Mouse (Mus musculus) megakaryocyte, embryonic 14.5 days (primary cell): ENCODE data around the gene Capn1. TPM values are rescaled to one million over a fixed set of nuclear protein-coding genes. Genes with fewer than 3 reads are reported as not detected.

Experiments used
- H3K27me3 ChIP-seq: replicated peaks from 2 replicates; pipeline ENCODE3; 2012; ENCODE audit warnings: inconsistent platforms
- H3K36me3 ChIP-seq: replicated peaks from 2 replicates; pipeline ENCODE3; 2012; ENCODE audit warnings: low read length, inconsistent platforms, mixed read lengths
- H3K4me1 ChIP-seq: 2 replicates; pipeline ENCODE4 v1.6.1; 2012; ENCODE audit warnings: inconsistent platforms
- H3K4me3 ChIP-seq: replicated peaks from 2 replicates; pipeline ENCODE3; 2012; ENCODE audit warnings: moderate library complexity, mild to moderate bottlenecking, inconsistent platforms
- H3K9me3 ChIP-seq: 2 replicates; pipeline ENCODE4 v1.6.1; 2012; ENCODE audit warnings: inconsistent platforms
- FLI1 ChIP-seq: IDR thresholded peaks from 2 replicates; pipeline ENCODE4 v1.6.1; 2012; ENCODE audit warnings: low read length, inconsistent platforms, mixed read lengths
- GATA1 ChIP-seq: IDR thresholded peaks from 3 replicates; pipeline ENCODE4 v1.6.1; 2012; ENCODE audit warnings: mixed read lengths, low read length, inconsistent platforms, borderline replicate concordance
- polyA plus RNA-seq: library from polyadenylated mRNA; stranded (reverse); fragments of >175 nt; gene quantifications from 2 replicates; pipeline ENCODE4 v1.2.3, GENCODE M21; 2012; ENCODE audit warnings: low replicate concordance; ENCODE audit not compliant: insufficient read depth

Gene Capn1
- 66.2 and 91.7 TPM in 2 replicates for polyA plus RNA-seq

DNA sequence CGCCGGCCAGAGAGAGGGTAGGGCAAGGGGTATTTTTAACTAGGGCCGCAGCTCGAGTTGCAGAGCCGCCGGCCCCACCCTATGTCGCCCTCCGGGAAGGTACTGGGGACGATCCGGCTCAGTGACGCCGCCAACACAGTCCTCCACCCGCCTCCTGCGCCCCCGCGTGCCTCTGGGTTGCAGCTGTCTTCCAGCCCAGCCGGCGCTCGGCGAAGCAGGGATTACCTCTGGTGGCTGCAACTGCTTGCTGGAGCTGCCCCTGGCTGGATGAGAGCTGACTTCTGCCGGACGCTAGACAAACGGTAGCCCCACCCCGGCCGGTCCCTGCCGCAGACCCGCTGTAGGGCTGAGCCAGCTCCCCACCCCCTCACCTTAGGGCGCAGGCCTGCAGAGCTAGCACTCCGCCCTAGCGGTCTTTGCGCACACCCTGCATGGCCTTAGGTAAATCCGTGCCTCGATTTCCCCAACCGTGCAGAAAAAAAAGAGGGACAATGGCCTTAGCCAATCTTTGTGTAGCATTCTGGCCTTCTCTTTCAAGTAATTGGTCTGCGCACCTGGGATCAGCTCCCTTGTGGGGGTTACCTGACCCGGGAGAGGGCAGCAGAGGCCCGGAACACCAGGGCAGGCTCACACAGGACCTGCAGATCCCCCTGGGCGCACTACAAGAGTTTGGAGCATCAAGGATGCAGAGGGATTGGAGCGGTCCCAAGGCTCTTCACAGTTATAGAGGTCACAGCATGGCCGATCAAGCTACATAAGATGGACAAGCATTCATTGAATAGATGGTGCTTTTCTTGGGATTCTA, at the start of gene Capn1:
Gene Capn1, minus strand, starts transcription at position 387 of the 805 bp plus-strand sequence.
- no peaks in the 10 kb centered on the region for H3K27me3 ChIP-seq
- H3K4me3 ChIP-seq: peak within 1 kb of the TSS; percentile 94
- no peak for TF ChIP-seq FLI1
- TF ChIP-seq GATA1: no peak
- no peaks in the 10 kb centered on the region for H3K9me3 ChIP-seq
- H3K36me3 ChIP-seq: peaks cover 33% of the 10 kb centered on the region
- peaks cover 74% of the 10 kb centered on the region for H3K4me1 ChIP-seq

DNA sequence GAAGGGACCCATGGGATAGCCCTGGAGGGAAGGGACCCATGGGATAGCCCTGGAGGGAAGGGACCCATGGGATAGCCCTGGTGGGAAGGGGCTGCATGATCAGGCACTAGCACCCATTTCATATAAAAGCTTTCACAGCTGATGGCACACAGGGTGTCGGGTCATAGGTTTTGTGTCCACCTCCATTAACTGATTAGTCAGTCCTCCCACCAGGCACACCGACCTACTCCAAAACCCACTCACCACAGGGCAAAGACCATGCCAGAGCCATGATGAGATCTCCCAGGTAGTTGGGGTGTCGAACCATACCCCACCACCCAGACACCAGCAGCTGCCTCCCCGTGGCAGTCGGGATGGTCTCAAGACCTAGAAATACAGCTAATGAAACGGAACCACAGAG, 47.4 kb upstream of the Capn1 start:
- Histone ChIP-seq H3K36me3 (peaks cover 25% of the 10 kb centered on the region), H3K4me1 (peaks cover 65% of the 10 kb centered on the region), H3K27me3 (no peaks in the 10 kb centered on the region), H3K4me3 (peak overlapping the region; percentile 69), H3K9me3 (no peaks in the 10 kb centered on the region)
- TF ChIP-seq GATA1 (no peak), FLI1 (no peak)

DNA sequence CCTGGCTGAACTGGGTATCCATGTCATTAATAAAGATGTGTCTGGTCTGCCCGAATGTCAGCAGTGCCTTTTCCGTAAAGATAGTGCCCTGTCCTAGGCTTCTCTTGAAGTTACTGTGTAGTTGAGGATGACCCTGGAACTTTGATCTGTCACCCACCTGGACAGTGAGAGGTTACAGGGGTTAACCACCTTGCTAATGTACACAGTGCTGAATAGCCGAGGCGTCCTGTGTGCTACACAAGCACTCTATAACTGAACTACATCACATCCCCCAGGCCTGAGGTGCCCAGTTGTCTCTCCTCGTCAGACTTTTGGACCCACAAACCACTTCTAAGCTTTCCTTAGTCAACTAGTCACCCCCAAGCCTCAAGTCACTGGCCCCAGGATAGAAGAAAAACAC, 46.7 kb upstream of the Capn1 start:
- H3K36me3 ChIP-seq: peaks cover 23% of the 10 kb centered on the region
- no peaks in the 10 kb centered on the region for H3K27me3 ChIP-seq
- TF ChIP-seq GATA1: no peak
- no peak for TF ChIP-seq FLI1
- peak overlapping the region; percentile 97 for H3K4me3 ChIP-seq
- peaks cover 59% of the 10 kb centered on the region for H3K4me1 ChIP-seq
- no peaks in the 10 kb centered on the region for H3K9me3 ChIP-seq

DNA sequence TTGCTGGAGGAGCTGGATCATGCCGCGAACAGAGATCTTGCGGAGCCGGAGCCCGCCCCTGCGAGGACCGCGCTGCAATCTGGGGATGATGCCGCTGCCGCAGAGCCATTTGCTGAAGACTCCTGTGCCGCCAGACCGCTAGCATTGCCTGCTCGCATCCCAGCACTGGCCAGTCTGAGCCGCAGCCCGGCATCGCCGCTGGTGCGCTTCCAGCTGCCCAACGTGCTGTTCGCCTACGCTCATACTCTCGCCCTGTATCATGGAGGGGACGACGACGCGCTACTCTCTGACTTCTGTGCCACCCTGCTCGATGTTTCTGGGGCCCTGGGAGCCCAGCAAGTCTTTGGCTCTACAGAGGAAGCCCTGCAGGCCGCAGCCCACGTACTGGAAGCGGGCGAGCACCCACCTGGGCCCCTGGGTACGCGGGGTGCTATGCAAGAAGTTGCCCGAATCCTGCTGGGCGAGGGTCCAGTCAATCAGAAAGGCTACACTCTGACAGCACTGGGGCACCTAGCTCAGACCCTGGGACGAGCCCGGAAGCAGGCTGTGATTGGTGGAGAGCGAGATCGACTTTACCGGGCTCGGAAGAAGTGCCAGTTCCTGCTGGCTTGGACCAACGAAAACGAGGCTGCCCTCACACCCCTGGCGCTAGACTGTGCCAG, 46.1 kb upstream of the Capn1 start:
- TF ChIP-seq FLI1: no peak
- TF ChIP-seq GATA1: no peak
- Histone ChIP-seq H3K4me1 (peaks cover 59% of the 10 kb centered on the region), H3K36me3 (peaks cover 23% of the 10 kb centered on the region), H3K27me3 (no peaks in the 10 kb centered on the region), H3K9me3 (no peaks in the 10 kb centered on the region), H3K4me3 (peak overlapping the region; percentile 97)

DNA sequence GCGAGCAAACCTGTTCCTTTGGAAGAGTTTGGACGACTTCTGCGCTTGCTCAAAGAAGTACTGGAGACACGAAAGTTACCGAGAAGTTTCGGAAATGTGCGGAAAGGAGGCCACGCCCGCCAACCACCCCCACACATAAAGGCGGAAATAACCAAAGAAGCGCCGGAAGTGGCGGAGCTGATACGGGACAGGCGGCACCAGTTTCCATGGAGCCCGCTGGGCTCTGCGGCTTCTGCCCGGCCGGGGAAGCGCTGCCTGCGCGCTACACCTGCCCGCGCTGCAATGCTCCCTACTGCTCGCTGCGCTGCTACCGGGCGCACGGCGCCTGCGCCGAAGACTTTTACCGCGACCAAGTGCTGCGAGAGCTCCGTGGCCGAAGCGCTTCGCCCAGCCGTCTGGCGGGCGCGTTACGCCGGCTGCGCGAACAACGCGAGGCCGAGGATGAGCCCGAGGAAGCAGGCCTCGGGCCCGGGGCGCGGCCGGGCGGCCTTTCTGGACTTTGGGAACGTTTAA, 45.4 kb upstream of the Capn1 start, which contains the start of gene Znhit2:
Gene Znhit2, plus strand, starts transcription at position 172 of the 513 bp plus-strand sequence.
- Histone ChIP-seq H3K4me3 (peak within 1 kb of the TSS; percentile 97), H3K36me3 (peaks cover 25% of the 10 kb centered on the region), H3K27me3 (no peaks in the 10 kb centered on the region), H3K9me3 (no peaks in the 10 kb centered on the region), H3K4me1 (peaks cover 59% of the 10 kb centered on the region)
- peak; percentile 90; the same call in 1 of the 2 replicates for TF ChIP-seq FLI1
- peak; percentile 93 for TF ChIP-seq GATA1

DNA sequence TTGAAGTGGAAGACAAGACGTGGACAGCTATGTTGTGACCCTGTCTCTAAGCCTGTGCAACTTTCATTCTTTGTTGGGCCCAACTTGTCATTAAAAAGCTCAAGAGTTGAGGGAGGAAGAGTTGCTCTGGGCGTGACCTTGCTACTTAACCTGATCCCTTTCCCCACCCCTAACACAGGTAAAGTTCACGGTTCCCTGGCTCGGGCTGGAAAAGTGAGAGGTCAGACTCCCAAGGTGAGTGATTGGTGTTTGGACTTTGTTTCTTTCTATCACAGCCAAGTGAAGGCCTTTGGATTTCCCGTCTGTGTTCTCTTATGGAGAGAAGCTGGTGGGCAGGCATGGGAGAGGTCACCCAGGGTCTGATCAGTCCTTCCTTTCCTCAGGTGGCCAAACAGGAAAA, 43.3 kb upstream of the Capn1 start:
- Histone ChIP-seq H3K36me3 (peaks cover 38% of the 10 kb centered on the region), H3K27me3 (no peaks in the 10 kb centered on the region), H3K4me1 (peaks cover 69% of the 10 kb centered on the region), H3K9me3 (no peaks in the 10 kb centered on the region), H3K4me3 (peak overlapping the region; percentile 100)
- TF ChIP-seq GATA1: no peak
- TF ChIP-seq FLI1: no peak

DNA sequence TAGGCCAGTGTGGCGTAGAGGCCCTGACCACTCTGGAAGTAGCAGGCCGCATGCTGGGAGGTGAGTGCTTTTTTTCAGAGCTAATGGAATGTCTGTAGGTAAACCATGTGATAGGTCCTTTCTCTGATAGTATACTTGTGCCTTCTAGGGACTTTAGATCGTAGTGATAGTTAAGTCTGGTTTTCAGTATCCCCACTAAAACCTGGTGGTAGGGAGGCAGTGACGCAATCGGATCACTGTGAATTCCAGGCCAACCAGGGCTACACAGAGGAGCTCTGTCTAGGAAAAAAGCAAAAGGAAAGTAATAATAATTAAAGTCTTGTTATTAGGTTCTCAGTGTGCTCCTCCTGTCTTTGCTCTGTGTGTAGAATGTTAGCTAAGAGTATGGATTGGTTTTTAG, 42.8 kb upstream of the Capn1 start:
- no peaks in the 10 kb centered on the region for H3K9me3 ChIP-seq
- H3K36me3 ChIP-seq: peaks cover 38% of the 10 kb centered on the region
- H3K4me1 ChIP-seq: peaks cover 69% of the 10 kb centered on the region
- TF ChIP-seq GATA1 (no peak), FLI1 (no peak)
- H3K27me3 ChIP-seq: no peaks in the 10 kb centered on the region
- H3K4me3 ChIP-seq: peak overlapping the region; percentile 100

DNA sequence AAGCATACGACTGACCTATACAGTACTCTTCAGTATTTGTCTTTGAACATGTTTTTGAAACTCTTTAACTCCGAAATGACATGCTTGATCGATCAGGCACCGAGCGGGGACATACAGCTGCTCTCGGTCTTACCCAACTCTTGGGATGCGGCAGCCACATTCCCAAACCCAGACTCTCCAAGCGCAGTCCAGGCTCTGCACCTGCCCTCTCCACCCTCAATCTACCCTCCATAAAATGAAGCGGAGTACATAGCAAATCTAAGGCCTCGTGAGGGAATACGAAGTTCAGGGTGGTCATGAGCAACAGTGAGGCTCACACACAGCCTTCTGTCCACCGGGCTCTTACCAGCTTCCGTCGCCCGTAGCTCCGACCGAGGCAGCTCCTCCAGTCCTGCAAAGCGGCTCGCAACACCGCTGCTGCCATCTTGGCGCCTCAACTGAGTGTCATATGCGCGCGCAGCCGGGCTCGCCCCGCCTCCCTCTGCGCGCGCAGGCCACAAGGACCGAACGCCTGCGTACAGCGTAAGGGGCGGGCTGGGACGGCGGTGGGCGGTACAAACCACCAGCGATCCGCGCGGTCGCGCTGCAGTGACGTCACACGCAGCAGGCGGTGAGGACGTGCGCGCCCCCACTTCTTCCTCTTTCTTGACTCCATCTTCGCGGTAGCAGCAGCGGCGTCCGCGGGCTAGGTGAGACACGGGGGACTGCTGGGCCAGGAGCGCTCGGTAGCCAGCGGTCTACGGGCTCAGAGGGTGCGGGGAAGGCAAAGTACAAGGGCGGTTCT, 41.8 kb upstream of the Capn1 start, which contains the start of the genes Mrpl49 and Fau:
Gene Mrpl49, minus strand, starts transcription at position 473 of the 784 bp plus-strand sequence.
Gene Fau, plus strand, starts transcription at position 532 of the 784 bp plus-strand sequence.
- no peak for TF ChIP-seq FLI1
- TF ChIP-seq GATA1: no peak
- Histone ChIP-seq H3K4me3 (peak within 1 kb of the TSS; percentile 100), H3K4me1 (peaks cover 69% of the 10 kb centered on the region), H3K36me3 (peaks cover 46% of the 10 kb centered on the region), H3K27me3 (no peaks in the 10 kb centered on the region), H3K9me3 (no peaks in the 10 kb centered on the region)

DNA sequence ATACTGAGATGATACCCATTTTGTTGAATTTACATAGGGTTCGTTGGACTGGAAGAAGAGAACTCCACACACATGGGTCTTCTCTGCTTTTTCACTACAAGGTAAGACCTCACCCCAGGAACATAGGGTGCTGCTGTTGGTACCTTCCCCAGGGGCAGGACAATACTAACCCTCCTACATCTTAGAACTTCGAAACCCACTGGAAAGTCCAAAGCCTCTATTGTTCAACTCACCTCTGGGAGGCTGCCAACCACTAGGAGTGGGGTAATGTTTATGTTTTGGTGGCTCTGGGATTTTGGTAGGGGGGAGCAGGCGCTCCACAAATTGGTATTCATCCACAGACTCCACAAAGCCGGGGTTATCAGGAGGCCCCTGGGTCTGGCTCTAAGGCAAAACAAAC, 41.0 kb upstream of the Capn1 start:
- Histone ChIP-seq H3K27me3 (no peaks in the 10 kb centered on the region), H3K36me3 (peaks cover 54% of the 10 kb centered on the region), H3K4me3 (peak overlapping the region; percentile 100), H3K9me3 (no peaks in the 10 kb centered on the region), H3K4me1 (peaks cover 67% of the 10 kb centered on the region)
- TF ChIP-seq FLI1 (no peak), GATA1 (no peak)
